Mouse (Mus musculus) erythroblast, embryonic 14.5 days (primary cell): ENCODE results near the gene Vmn1r203.

Experiments
- GATA1 ChIP-seq: IDR thresholded peaks from 2 replicates; pipeline ENCODE4 v1.6.1; 2012; ENCODE audit warnings: low read length, inconsistent platforms, mixed read lengths
- TAL1 ChIP-seq: IDR thresholded peaks from 3 replicates; pipeline ENCODE4 v1.6.1; 2012; ENCODE audit warnings: low read length, inconsistent platforms, mixed read lengths

DNA sequence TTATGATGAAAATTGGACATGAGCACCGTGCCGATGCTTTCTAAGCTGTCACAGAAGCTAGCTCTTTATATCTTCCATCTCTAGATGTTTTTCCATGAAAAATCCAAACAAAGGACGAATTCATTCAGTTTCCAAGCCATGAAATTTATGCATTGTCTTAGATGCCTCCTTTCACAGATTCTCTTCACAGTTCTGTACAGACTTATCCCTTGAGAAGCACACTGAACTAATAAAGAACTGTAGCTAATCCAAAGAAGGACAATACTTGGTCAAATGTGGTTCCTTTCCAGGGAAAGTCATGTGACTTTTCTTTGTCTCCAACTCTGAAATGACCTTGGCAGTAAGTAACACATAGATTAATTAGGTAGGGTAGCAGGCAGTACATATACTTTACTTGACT lies 15.5 kb upstream of the Vmn1r203 start:
- TF ChIP-seq TAL1 (no peak), GATA1 (no peak)
